Mouse (Mus musculus) forebrain, embryonic 14.5 days (tissue): ENCODE measurements around the gene Ndrg4. TPM values are rescaled to one million over a fixed set of nuclear protein-coding genes. Genes with fewer than 3 reads are reported as not detected.
A peak's percentile ranks its signal among the peaks of the same experiment; 100 is the strongest.

Experiments used
- ATAC-seq: fragments of 200-750 bp; cut with Nextera tagmentation; 2 replicates; pipeline ENCODE4 v1.8.0; 2017; ENCODE audit warnings: mild to moderate bottlenecking, moderate library complexity
- DNase-seq: peaks from one replicate; pipeline ENCODE4 v3.0.0-alpha.2; 2015; ENCODE audit warnings: low spot score
- H3K27ac ChIP-seq: fragments of 300-500 bp; sonication (generic); 2 replicates; pipeline ENCODE4 v1.5.1; 2014; ENCODE audit warnings: low read depth, mild to moderate bottlenecking, control low read depth, low read length, moderate library complexity
- H3K27me3 ChIP-seq: fragments of 300-500 bp; sonication (generic); replicated peaks from 2 replicates; pipeline ENCODE4 v1.6.1; 2014; ENCODE audit warnings: low read length, control low read depth, mixed read lengths; ENCODE audit not compliant: control insufficient read depth, insufficient read depth
- H3K36me3 ChIP-seq: fragments of 300-500 bp; sonication (generic); 2 replicates; pipeline ENCODE4 v1.6.1; 2014; ENCODE audit warnings: low read length, control low read depth; ENCODE audit not compliant: control insufficient read depth, insufficient read depth
- H3K4me1 ChIP-seq: fragments of 300-500 bp; sonication (generic); 2 replicates; pipeline ENCODE4 v1.6.1; 2014; ENCODE audit warnings: antibody characterized with exemption, low read length, control low read depth; ENCODE audit not compliant: control insufficient read depth, insufficient read depth
- H3K4me2 ChIP-seq: fragments of 300-500 bp; sonication (generic); 2 replicates; pipeline ENCODE4 v1.6.1; 2014; ENCODE audit warnings: mild to moderate bottlenecking, control low read depth, low read length
- H3K4me3 ChIP-seq: fragments of 300-500 bp; sonication (generic); 2 replicates; pipeline ENCODE4 v1.5.1; 2014; ENCODE audit warnings: low read depth, low read length, control low read depth
- H3K9ac ChIP-seq: fragments of 300-500 bp; sonication (generic); 2 replicates; pipeline ENCODE4 v1.6.1; 2014; ENCODE audit warnings: mild to moderate bottlenecking, low read length, control low read depth, moderate library complexity
- H3K9me3 ChIP-seq: fragments of 300-500 bp; sonication (generic); replicated peaks from 2 replicates; pipeline ENCODE4 v1.6.1; 2016; ENCODE audit warnings: low read length, control low read depth, mixed read lengths; ENCODE audit not compliant: control insufficient read depth
- WGBS: fragments of 180-500 bp; shearing (Covaris S2); extraction: QIAGEN DNeasy Blood & Tissue Kit; methylation state at CpG from one replicate; pipeline ENCODE4 v1.1.7; 2014; 5-methylcytosine and 5-hydroxymethylcytosine counted together
- polyA plus RNA-seq: library from polyadenylated mRNA; unstranded; fragments of >200 nt; fragmentation: Nextera tagmentation; extraction: Ambion mirVana; gene quantifications from 2 replicates; pipeline ENCODE4 v1.2.1, GENCODE M21; 2014

The Ndrg4 gene
- polyA plus RNA-seq, 1 experiment from 2014 or later, result 154 TPM

- H3K27ac ChIP-seq, result no peak overlapping the region
- H3K4me3 ChIP-seq, result no peak overlapping the region
- no peaks in the 10 kb centered on the region; the same call in 1 of the 2 replicates for H3K4me1 ChIP-seq
- H3K27me3 ChIP-seq, result no peaks in the 10 kb centered on the region
- no peak overlapping the region for H3K4me2 ChIP-seq
- DNase-seq (no peak), ATAC-seq (no peak)
- H3K36me3 ChIP-seq, result peaks cover 53% of the 10 kb centered on the region
- no peak overlapping the region for H3K9ac ChIP-seq
- 84% methylated on average over 7 of the region's 7 CpGs for WGBS
- no peaks in the 10 kb centered on the region for H3K9me3 ChIP-seq
Observed at GRCm38 (mm10) chr8:95709579-95709978, 32.8 kb downstream of the Ndrg4 start.

GRCm38 (mm10) chr8:95711029-95711428 is 34.2 kb downstream of the Ndrg4 start:
- DNase-seq, result no peak

GRCm38 (mm10) chr8:95712395-95712794 is 35.6 kb downstream of the Ndrg4 start:
- 89% methylated on average over 9 of the region's 9 CpGs for WGBS
- no peak for DNase-seq
- H3K9me3 ChIP-seq, result no peaks in the 10 kb centered on the region
- no peak overlapping the region for H3K27ac ChIP-seq
- no peak overlapping the region for H3K4me2 ChIP-seq
- H3K9ac ChIP-seq, result no peak overlapping the region
- peaks cover 6% of the 10 kb centered on the region for H3K4me1 ChIP-seq
- no peak for ATAC-seq
- no peaks in the 10 kb centered on the region for H3K27me3 ChIP-seq
- H3K4me3 ChIP-seq, result no peak overlapping the region
- H3K36me3 ChIP-seq, result peaks cover 41% of the 10 kb centered on the region

More at GRCm38 (mm10) chr8:95711029-95711428, 34.2 kb downstream of the Ndrg4 start:
- Histone ChIP-seq H3K27me3 (no peaks in the 10 kb centered on the region), H3K4me3 (no peak overlapping the region), H3K4me2 (no peak overlapping the region), H3K9me3 (no peaks in the 10 kb centered on the region), H3K4me1 (no peaks in the 10 kb centered on the region), H3K9ac (no peak overlapping the region), H3K27ac (no peak overlapping the region), H3K36me3 (peaks cover 50% of the 10 kb centered on the region)
- whole genome bisulfite sequencing, result 84% methylated on average over 3 of the region's 3 CpGs
- no peak for ATAC-seq

GRCm38 (mm10) chr8:95713100-95714010 is 36.6 kb downstream of the Ndrg4 start:
- peaks cover 44% of the 10 kb centered on the region for H3K36me3 ChIP-seq
- no peak overlapping the region for H3K27ac ChIP-seq
- H3K4me3 ChIP-seq, result no peak overlapping the region
- H3K9me3 ChIP-seq, result no peaks in the 10 kb centered on the region
- no peaks in the 10 kb centered on the region for H3K27me3 ChIP-seq
- H3K4me2 ChIP-seq, result no peak overlapping the region
- peak; percentile 60 for DNase-seq
- peak; percentile 13 for ATAC-seq
- no peak overlapping the region for H3K9ac ChIP-seq
- WGBS, result 79% methylated on average over 19 of the region's 19 CpGs
- H3K4me1 ChIP-seq, result peaks cover 6% of the 10 kb centered on the region

GRCm38 (mm10) chr8:95714367-95714766 is 37.6 kb downstream of the Ndrg4 start:
- DNase-seq, result no peak
- Histone ChIP-seq H3K27ac (no peak overlapping the region), H3K9ac (no peak overlapping the region), H3K36me3 (peaks cover 47% of the 10 kb centered on the region), H3K4me2 (no peak overlapping the region), H3K4me1 (peaks cover 6% of the 10 kb centered on the region), H3K9me3 (no peaks in the 10 kb centered on the region), H3K4me3 (no peak overlapping the region), H3K27me3 (no peaks in the 10 kb centered on the region)
- ATAC-seq, result no peak
- WGBS, result 86% methylated on average over 4 of the region's 4 CpGs

- Histone ChIP-seq H3K36me3 (peaks cover 49% of the 10 kb centered on the region), H3K9me3 (no peaks in the 10 kb centered on the region), H3K4me1 (peaks cover 6% of the 10 kb centered on the region), H3K4me3 (peak overlapping the region; percentile 80), H3K27ac (no peak overlapping the region), H3K27me3 (no peaks in the 10 kb centered on the region), H3K4me2 (peak overlapping the region; percentile 97), H3K9ac (peak overlapping the region; percentile 88)
- ATAC-seq, result no peak
- WGBS, result 88% methylated on average over 6 of the region's 6 CpGs
- no peak for DNase-seq
Observed at GRCm38 (mm10) chr8:95714837-95715413, 38.1 kb downstream of the Ndrg4 start.

- under 1% methylated on average over 76 of the region's 79 CpGs for WGBS
- Histone ChIP-seq H3K4me1 (peaks cover 6% of the 10 kb centered on the region), H3K36me3 (peaks cover 51% of the 10 kb centered on the region), H3K9ac (peak within 1 kb of the TSS; percentile 88), H3K9me3 (no peaks in the 10 kb centered on the region), H3K27ac (peak within 1 kb of the TSS; percentile 48; the same call in 1 of the 2 replicates), H3K4me2 (peak within 1 kb of the TSS; percentile 97), H3K4me3 (peak within 1 kb of the TSS; percentile 80), H3K27me3 (no peaks in the 10 kb centered on the region)
- peak; percentile 93 for DNase-seq
- peak; percentile 92 for ATAC-seq
Observed at GRCm38 (mm10) chr8:95715676-95716531, 39.1 kb downstream of the Ndrg4 start, which contains the start of gene Setd6. TSS of gene Setd6 (plus strand) at chr8:95715881.

GRCm38 (mm10) chr8:95716546-95717335 is 40.0 kb downstream of the Ndrg4 start:
- peak overlapping the region; percentile 97 for H3K4me2 ChIP-seq
- H3K9ac ChIP-seq, result peak overlapping the region; percentile 88
- H3K4me1 ChIP-seq, result peaks cover 6% of the 10 kb centered on the region
- ATAC-seq (no peak), DNase-seq (no peak)
- WGBS, result 18% methylated on average over 21 of the region's 21 CpGs
- no peaks in the 10 kb centered on the region for H3K27me3 ChIP-seq
- peak overlapping the region; percentile 80 for H3K4me3 ChIP-seq
- H3K27ac ChIP-seq, result no peak overlapping the region
- H3K9me3 ChIP-seq, result no peaks in the 10 kb centered on the region
- peaks cover 52% of the 10 kb centered on the region for H3K36me3 ChIP-seq
